Comparison of ENCODE assay signal across 24 mouse cellular contexts in the genomic region with DNA sequence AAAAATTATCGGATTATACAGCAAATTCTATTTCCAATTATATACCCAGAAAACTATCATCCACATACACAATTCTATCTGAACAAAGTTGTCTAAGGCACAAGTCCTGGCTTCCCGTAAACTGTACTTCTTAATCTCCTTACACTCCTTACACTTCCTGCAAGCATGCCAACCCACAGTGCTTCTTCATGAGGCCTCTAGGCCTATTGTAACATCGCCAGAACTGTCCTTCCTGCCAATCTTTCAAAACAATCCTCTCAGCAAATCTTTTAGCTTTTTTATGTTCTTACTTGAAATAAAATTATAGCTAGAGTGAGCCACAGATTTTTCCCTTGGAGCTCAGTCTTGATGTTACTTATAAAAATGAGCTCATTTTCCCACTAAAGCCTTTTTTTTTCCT.
"Had no signal": no experiment of that assay in that cellular context is flagged by ENCODE, and none has a peak within 500 bp of the region (broad histone marks: within the 10 kb centered on the region; RNA-seq: fewer than 3 reads in every experiment).

No protein-coding gene starts in this region.

- H3K27me3 ChIP-seq: limb, embryonic 13.5 days; liver, embryonic 12.5 days; liver, embryonic 15.5 days; midbrain, embryonic 15.5 days; neural tube, embryonic 12.5 days; neural tube, embryonic 15.5 days; stomach, embryonic 15.5 days had no signal

- H3K36me3 ChIP-seq: stomach, embryonic 15.5 days had no signal

- ATAC-seq: liver, embryonic 12.5 days; midbrain, embryonic 15.5 days had no signal

- H3K27ac ChIP-seq: kidney, postnatal 0 days; layer of hippocampus, adult 2 months; limb, embryonic 10.5 days; limb, embryonic 13.5 days; liver, embryonic 12.5 days; liver, embryonic 15.5 days; midbrain, embryonic 15.5 days; neural tube, embryonic 12.5 days; neural tube, embryonic 15.5 days; stomach, embryonic 15.5 days had no signal

- DNase-seq: kidney, adult 11 months; kidney, adult 8-10 months; kidney, postnatal 25 days; layer of hippocampus, adult 9-11 months; liver; lung, adult 2 months; lung, postnatal 10 days; lung, postnatal 36 days; right cerebral cortex, adult 18-20 months; right cerebral cortex, postnatal 14 days; right cerebral cortex, postnatal 4 days; spleen, adult 18-20 months; thymus, postnatal 25 days had no signal

- H3K9me3 ChIP-seq: limb, embryonic 10.5 days; limb, embryonic 13.5 days; liver, embryonic 12.5 days; liver, embryonic 15.5 days; midbrain, embryonic 15.5 days; neural tube, embryonic 12.5 days; neural tube, embryonic 15.5 days; stomach, embryonic 15.5 days had no signal

- H3K4me1 ChIP-seq: limb, embryonic 10.5 days; neural tube, embryonic 12.5 days; stomach, embryonic 15.5 days had no signal

- H3K9ac ChIP-seq: limb, embryonic 13.5 days; liver, embryonic 12.5 days; liver, embryonic 15.5 days; midbrain, embryonic 15.5 days; neural tube, embryonic 12.5 days; neural tube, embryonic 15.5 days; stomach, embryonic 15.5 days had no signal

- H3K4me3 ChIP-seq: layer of hippocampus, adult 2 months; limb, embryonic 10.5 days; limb, embryonic 13.5 days; liver, embryonic 12.5 days; liver, embryonic 15.5 days; midbrain, embryonic 15.5 days; neural tube, embryonic 12.5 days; neural tube, embryonic 15.5 days; stomach, embryonic 15.5 days had no signal

- H3K4me2 ChIP-seq: limb, embryonic 13.5 days; liver, embryonic 15.5 days; midbrain, embryonic 11.5 days; midbrain, embryonic 15.5 days; neural tube, embryonic 12.5 days; neural tube, embryonic 15.5 days; stomach, embryonic 15.5 days had no signal
